Mouse (Mus musculus): Measurements from ENCODE around the gene Amigo3. TPM values are rescaled to one million over a fixed set of nuclear protein-coding genes. Genes with fewer than 3 reads are reported as not detected.
A peak's percentile ranks its signal among the peaks of the same experiment; 100 is the strongest.

The Amigo3 gene
- polyA plus RNA-seq, 1 experiment from 2014 or later = 5.0 TPM

DNA sequence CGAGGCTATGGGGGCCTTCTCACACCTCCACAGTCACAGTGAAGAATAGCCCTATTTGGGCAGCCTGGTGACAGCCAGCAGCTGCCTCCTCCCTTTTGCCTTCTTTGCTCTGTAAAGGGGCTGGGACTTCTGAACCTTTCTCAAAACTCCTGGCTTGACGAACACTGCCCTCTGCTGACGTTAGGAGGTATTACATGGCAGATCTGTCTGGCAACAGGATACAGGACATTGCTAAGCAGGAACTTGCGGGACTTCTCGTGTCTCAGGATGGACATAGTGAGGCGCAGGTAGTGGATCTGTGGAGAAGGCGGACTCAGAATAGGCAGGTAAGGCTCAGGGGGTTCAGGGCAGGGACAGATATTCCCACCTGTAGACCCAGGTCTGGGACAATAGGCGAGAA lies 14.9 kb downstream of the Amigo3 start:
- Histone ChIP-seq H3K9ac (no peak overlapping the region), H3K9me3 (replicated peaks) (no peaks in the 10 kb centered on the region), H3K36me3 (peaks cover 68% of the 10 kb centered on the region), H3K4me1 (no peaks in the 10 kb centered on the region), H3K4me2 (replicated peaks) (no peak overlapping the region), H3K27me3 (no peaks in the 10 kb centered on the region), H3K4me3 (replicated peaks) (no peak overlapping the region), H3K27ac (replicated peaks) (no peak overlapping the region)
- 15% methylated on average over 8 of the region's 8 CpGs for WGBS
- no peak for ATAC-seq (ENCODE audit: insufficient number of reproducible peaks, low FRiP score, low TSS enrichment, low read depth)

DNA sequence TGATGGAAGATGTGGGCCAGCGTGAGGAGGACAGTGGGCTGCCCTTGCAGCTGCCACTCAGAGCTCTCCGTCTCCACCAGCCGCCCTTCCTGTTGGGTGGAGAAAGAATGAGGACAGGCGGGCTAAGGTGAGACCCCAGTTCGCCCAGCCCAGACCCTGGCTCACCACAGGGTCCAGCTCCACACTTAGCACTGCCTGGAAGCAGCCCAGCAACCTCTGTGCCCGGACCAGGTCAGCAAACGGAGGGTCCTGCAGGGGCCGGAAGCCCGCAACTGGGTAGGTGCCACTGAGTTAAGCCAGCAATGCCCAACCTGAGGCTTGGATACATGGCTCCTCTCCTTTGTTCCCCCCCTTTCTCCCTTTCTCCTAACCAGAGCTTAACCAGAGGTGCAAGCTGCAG lies 16.0 kb downstream of the Amigo3 start:
- no peaks in the 10 kb centered on the region for H3K4me1 ChIP-seq
- peaks cover 57% of the 10 kb centered on the region for H3K36me3 ChIP-seq
- no peak for ATAC-seq (ENCODE audit: insufficient number of reproducible peaks, low FRiP score, low TSS enrichment, low read depth)
- no peak overlapping the region for H3K27ac ChIP-seq (replicated peaks)
- WGBS = 85% methylated on average over 9 of the region's 9 CpGs
- no peak overlapping the region for H3K4me3 ChIP-seq (replicated peaks)
- no peaks in the 10 kb centered on the region for H3K9me3 ChIP-seq (replicated peaks)
- H3K4me2 ChIP-seq (replicated peaks) = no peak overlapping the region
- no peak overlapping the region for H3K9ac ChIP-seq
- H3K27me3 ChIP-seq = no peaks in the 10 kb centered on the region

DNA sequence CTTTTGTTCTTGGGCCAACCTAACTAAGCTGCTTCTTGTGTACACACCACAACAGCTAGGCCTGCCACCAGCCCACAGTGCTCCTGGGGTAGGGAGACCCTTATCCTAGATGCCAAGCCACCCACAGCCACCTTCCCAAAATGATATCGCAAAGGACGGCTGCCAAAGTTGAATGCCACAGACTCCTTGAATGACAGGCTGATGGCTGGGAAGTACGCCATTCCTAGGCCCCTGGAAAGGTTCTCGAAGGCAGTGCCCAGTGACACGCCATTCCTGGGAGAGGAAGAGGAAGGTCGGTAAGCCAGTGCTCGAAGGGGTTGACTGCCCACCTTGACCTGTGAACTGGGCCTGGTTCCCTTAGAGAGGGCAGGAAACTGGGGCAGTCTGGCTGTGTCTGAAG lies 16.6 kb downstream of the Amigo3 start:
- Histone ChIP-seq H3K9me3 (replicated peaks) (no peaks in the 10 kb centered on the region), H3K36me3 (peaks cover 52% of the 10 kb centered on the region), H3K27me3 (no peaks in the 10 kb centered on the region), H3K9ac (no peak overlapping the region), H3K4me2 (replicated peaks) (no peak overlapping the region), H3K4me1 (no peaks in the 10 kb centered on the region), H3K4me3 (replicated peaks) (no peak overlapping the region), H3K27ac (replicated peaks) (no peak overlapping the region)
- WGBS = 85% methylated on average over 7 of the region's 7 CpGs
- ATAC-seq (ENCODE audit: insufficient number of reproducible peaks, low FRiP score, low TSS enrichment, low read depth) = no peak

DNA sequence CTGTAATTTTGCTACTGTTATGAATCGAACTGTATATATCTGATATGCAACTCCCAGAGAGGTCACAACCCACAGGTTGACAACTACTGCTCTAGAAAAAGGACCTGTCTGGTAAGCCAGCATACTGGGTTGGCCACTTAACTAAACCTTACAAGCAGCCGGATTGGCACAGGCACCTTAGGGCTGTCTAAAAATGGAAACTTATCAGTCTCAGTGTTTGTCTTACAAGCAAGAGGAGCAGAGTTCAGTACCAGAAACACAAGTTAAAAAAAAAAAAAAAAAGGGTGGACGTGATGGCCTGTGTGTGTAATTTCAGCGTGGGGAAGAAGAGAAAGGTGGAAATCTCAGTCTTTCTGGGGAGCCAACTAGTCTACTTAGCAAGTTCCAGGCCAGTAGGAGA lies 18.8 kb downstream of the Amigo3 start:
- 87% methylated on average over 4 of the region's 4 CpGs for WGBS
- peaks cover 41% of the 10 kb centered on the region for H3K36me3 ChIP-seq
- H3K9ac ChIP-seq = no peak overlapping the region
- no peaks in the 10 kb centered on the region for H3K27me3 ChIP-seq
- no peak overlapping the region for H3K4me2 ChIP-seq (replicated peaks)
- no peak for ATAC-seq (ENCODE audit: insufficient number of reproducible peaks, low FRiP score, low TSS enrichment, low read depth)
- H3K9me3 ChIP-seq (replicated peaks) = no peaks in the 10 kb centered on the region
- H3K4me1 ChIP-seq = no peaks in the 10 kb centered on the region
- H3K27ac ChIP-seq (replicated peaks) = no peak overlapping the region
- H3K4me3 ChIP-seq (replicated peaks) = no peak overlapping the region

DNA sequence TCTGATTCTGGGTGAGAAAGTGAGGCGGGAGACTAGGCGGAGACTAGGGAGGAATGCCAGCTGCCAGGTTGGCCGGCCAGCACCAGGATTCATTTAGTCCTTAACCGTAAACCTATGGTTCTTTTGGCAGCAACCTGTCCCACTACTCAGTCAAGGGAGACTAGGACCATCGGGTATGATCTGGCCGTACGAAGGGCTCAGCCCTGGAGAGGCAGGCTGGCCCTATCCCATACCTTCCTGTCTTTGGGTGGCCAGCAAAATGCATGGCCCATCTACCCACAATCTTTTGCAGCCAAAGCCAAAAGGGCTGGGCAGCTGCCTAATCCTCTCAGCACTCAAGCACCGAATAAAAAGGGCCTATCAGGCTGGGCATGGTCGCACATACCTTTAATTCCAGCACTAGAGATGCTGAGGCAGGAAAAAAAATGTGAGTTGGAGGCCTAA lies 19.5 kb downstream of the Amigo3 start:
- Histone ChIP-seq H3K36me3 (peaks cover 35% of the 10 kb centered on the region), H3K9ac (no peak overlapping the region), H3K27ac (replicated peaks) (no peak overlapping the region), H3K27me3 (no peaks in the 10 kb centered on the region), H3K4me1 (no peaks in the 10 kb centered on the region), H3K9me3 (replicated peaks) (no peaks in the 10 kb centered on the region), H3K4me3 (replicated peaks) (no peak overlapping the region), H3K4me2 (replicated peaks) (no peak overlapping the region)
- no peak for ATAC-seq (ENCODE audit: insufficient number of reproducible peaks, low FRiP score, low TSS enrichment, low read depth)
- 73% methylated on average over 9 of the region's 9 CpGs for WGBS

DNA sequence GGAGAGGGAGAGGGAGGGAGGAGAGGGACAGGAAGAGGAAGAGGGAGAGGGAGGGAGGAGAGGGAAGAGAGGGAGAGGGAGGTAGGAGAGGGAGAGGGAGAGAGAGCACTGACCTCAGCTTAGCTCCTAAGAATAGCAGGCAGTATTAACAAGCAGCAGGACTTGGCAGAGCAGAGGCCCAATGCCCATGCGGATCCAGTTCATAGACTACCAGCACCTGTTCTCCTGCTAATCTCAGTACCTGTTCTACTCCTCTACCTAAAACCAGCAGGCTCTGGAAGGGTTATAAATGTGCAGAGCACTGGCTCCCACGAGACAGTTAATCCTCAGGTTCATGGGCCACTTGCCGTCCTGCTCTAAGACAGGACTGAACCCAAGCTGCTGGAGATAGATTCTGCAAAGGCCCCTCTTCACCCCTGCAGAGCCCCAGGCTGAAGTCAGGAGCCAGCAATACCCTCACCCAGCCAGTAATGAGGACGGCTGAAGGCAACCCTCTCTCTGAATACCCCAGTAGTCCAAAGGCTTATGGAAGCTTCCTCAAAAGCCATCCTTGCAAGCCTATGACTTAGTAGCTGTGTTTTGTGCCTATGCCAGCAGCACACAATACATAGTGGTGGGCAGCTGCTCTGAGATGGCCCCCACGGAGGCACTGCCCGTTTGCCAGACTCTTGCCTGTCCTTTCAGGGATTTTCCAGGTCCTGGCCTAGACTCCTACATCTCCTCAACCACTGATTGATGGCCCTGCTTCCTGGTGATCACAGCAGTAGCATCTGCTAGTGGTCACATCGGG lies 20.4 kb downstream of the Amigo3 start:
- ATAC-seq (ENCODE audit: insufficient number of reproducible peaks, low FRiP score, low TSS enrichment, low read depth) = no peak
- 66% methylated on average over 7 of the region's 7 CpGs for WGBS
- H3K27ac ChIP-seq (replicated peaks) = no peak overlapping the region
- no peak overlapping the region for H3K4me3 ChIP-seq (replicated peaks)
- H3K9ac ChIP-seq = no peak overlapping the region
- H3K4me1 ChIP-seq = peaks cover 7% of the 10 kb centered on the region
- no peaks in the 10 kb centered on the region for H3K27me3 ChIP-seq
- peaks cover 31% of the 10 kb centered on the region for H3K36me3 ChIP-seq
- no peaks in the 10 kb centered on the region for H3K9me3 ChIP-seq (replicated peaks)
- H3K4me2 ChIP-seq (replicated peaks) = no peak overlapping the region

DNA sequence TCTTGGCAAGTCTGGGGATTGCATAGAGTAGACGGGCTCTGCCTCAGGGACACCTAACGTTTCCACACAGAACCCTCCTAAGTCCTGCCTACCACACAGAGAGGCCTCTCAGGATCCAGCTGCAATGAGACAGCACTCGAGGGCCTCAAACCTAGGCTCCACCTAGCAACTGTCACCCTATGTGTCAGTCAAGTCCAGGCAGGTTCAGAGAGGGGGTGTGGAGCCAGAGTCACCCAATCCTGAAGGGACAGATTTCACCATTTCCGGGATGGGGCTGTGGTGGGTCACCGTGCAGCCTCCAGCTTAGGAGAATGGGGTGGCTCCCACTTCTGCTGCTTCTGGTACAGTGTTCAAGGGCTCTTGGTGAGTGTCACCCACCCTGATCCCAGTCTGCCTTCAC lies 27.2 kb downstream of the Amigo3 start, which contains the start of gene Mst1:
TSS of gene Mst1 (plus strand) at position 269 of the 400 bp plus-strand sequence.
- no peaks in the 10 kb centered on the region for H3K9me3 ChIP-seq (replicated peaks)
- H3K4me2 ChIP-seq (replicated peaks) = peak within 1 kb of the TSS; percentile 67
- peaks cover 31% of the 10 kb centered on the region for H3K4me1 ChIP-seq
- H3K4me3 ChIP-seq (replicated peaks) = peak within 1 kb of the TSS; percentile 68
- peaks cover 33% of the 10 kb centered on the region for H3K27me3 ChIP-seq
- WGBS = 53% methylated on average over 5 of the region's 5 CpGs
- peaks cover 10% of the 10 kb centered on the region for H3K36me3 ChIP-seq
- peak within 1 kb of the TSS; percentile 82 for H3K9ac ChIP-seq
- ATAC-seq (ENCODE audit: insufficient number of reproducible peaks, low FRiP score, low TSS enrichment, low read depth) = no peak
- peak within 1 kb of the TSS; percentile 30; the same call in 1 of the 2 replicates for H3K27ac ChIP-seq (replicated peaks)

DNA sequence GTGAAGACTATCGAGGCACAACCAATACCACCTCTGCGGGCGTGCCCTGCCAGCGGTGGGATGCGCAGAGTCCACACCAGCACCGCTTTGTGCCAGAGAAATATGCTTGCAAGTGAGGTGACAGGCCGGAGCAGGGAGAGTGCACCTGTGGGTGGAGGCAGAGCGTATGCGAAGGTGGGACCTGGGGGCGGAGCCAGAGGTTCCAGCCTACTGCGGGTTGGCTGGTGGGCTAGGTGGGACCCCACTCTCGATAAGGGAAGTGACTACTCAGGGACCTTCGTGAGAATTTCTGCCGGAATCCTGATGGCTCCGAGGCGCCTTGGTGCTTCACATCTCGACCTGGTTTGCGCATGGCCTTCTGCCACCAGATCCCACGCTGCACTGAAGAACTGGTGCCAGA lies 29.6 kb downstream of the Amigo3 start:
- Histone ChIP-seq H3K4me3 (replicated peaks) (peak overlapping the region; percentile 12; the same call in 1 of the 2 replicates), H3K4me1 (peaks cover 31% of the 10 kb centered on the region), H3K36me3 (peaks cover 34% of the 10 kb centered on the region), H3K4me2 (replicated peaks) (peak overlapping the region; percentile 36), H3K9ac (no peak overlapping the region), H3K27me3 (peaks cover 33% of the 10 kb centered on the region), H3K27ac (replicated peaks) (no peak overlapping the region), H3K9me3 (replicated peaks) (no peaks in the 10 kb centered on the region)
- WGBS = 4% methylated on average over 19 of the region's 19 CpGs
- no peak for ATAC-seq (ENCODE audit: insufficient number of reproducible peaks, low FRiP score, low TSS enrichment, low read depth)

DNA sequence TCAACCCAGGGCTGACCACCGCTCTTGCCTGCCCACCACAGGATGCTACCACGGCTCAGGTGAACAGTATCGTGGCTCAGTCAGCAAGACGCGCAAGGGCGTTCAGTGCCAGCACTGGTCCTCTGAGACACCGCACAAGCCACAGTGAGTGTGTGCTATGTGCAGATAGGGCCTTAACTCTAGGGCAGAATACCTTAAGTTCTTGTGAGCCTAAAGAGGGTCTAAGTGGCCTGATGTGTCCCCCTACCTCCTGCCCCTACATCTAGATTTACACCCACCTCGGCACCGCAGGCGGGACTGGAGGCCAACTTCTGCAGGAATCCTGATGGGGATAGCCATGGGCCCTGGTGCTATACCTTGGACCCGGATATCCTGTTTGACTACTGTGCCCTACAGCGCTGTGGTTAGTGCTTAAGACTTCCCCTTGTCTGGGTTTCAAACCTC lies 30.1 kb downstream of the Amigo3 start, which contains the start of gene Rnf123:
TSS of gene Rnf123 (minus strand) at position 359 of the 444 bp plus-strand sequence.
- peaks cover 38% of the 10 kb centered on the region for H3K36me3 ChIP-seq
- H3K27ac ChIP-seq (replicated peaks) = no peak within 1 kb of the TSS
- H3K9ac ChIP-seq = no peak within 1 kb of the TSS
- peak within 1 kb of the TSS; percentile 36 for H3K4me2 ChIP-seq (replicated peaks)
- peaks cover 33% of the 10 kb centered on the region for H3K27me3 ChIP-seq
- H3K4me3 ChIP-seq (replicated peaks) = peak within 1 kb of the TSS; percentile 12; the same call in 1 of the 2 replicates
- WGBS = 31% methylated on average over 12 of the region's 12 CpGs
- peaks cover 28% of the 10 kb centered on the region for H3K4me1 ChIP-seq
- ATAC-seq (ENCODE audit: insufficient number of reproducible peaks, low FRiP score, low TSS enrichment, low read depth) = no peak
- H3K9me3 ChIP-seq (replicated peaks) = no peaks in the 10 kb centered on the region

DNA sequence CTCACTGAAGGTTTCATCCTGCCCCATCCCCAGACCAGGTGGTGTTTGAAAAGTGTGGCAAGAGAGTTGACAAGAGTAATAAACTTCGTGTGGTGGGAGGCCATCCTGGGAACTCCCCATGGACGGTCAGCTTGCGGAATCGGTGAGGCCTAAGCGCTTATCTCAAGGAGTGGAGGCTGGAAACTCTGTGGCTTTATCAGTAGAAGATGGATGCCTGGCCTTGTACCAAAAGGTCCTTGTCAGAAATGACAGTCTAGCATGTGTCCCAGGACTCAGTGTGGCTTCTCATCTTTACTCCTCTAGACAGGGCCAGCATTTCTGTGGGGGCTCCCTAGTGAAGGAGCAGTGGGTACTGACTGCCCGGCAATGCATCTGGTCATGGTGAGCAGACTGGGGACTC lies 30.6 kb downstream of the Amigo3 start:
- no peak overlapping the region for H3K4me3 ChIP-seq (replicated peaks)
- no peak overlapping the region for H3K27ac ChIP-seq (replicated peaks)
- H3K9me3 ChIP-seq (replicated peaks) = no peaks in the 10 kb centered on the region
- H3K27me3 ChIP-seq = peaks cover 33% of the 10 kb centered on the region
- H3K9ac ChIP-seq = no peak overlapping the region
- WGBS = 85% methylated on average over 6 of the region's 6 CpGs
- H3K36me3 ChIP-seq = peaks cover 44% of the 10 kb centered on the region
- ATAC-seq (ENCODE audit: insufficient number of reproducible peaks, low FRiP score, low TSS enrichment, low read depth) = no peak
- H3K4me2 ChIP-seq (replicated peaks) = no peak overlapping the region
- peaks cover 22% of the 10 kb centered on the region for H3K4me1 ChIP-seq

DNA sequence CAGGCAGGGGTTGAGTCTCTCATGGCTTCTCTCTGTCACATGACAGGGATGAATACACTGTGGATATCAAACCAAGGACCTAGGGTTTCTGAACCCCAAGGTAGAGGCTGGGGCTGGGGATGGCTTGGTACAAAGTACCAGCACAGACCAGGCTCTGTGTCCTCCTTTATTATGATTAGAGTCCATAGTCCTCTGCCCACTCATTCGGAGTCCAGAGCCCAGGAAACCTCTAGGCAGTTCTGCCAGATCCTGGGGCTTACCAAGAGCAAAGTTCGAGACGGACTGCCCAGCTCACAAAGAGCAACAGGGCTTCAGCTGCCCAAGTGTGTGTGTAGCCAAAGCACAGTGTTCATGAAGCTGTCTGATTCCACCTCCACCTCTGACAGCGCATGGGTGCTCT lies 32.3 kb downstream of the Amigo3 start:
- peaks cover 61% of the 10 kb centered on the region for H3K36me3 ChIP-seq

More for the DNA sequence above, 32.3 kb downstream of the Amigo3 start:
- Histone ChIP-seq H3K27ac (replicated peaks) (no peak overlapping the region), H3K9ac (no peak overlapping the region), H3K4me3 (replicated peaks) (no peak overlapping the region), H3K4me2 (replicated peaks) (no peak overlapping the region), H3K4me1 (peaks cover 15% of the 10 kb centered on the region), H3K9me3 (replicated peaks) (no peaks in the 10 kb centered on the region), H3K27me3 (peaks cover 33% of the 10 kb centered on the region)
- 89% methylated on average over 4 of the region's 4 CpGs for WGBS
- ATAC-seq (ENCODE audit: insufficient number of reproducible peaks, low FRiP score, low TSS enrichment, low read depth) = no peak

Measured in embryonic facial prominence, embryonic 15.5 days (tissue).